Mouse (Mus musculus): Measurements from ENCODE around the gene Il6ra. TPM values are rescaled to one million over a fixed set of nuclear protein-coding genes. Genes with fewer than 3 reads are reported as not detected.

Gene Il6ra
- total and polyA plus RNA-seq, 2 experiments from 2014 or later: 1.1 to 2.0 TPM

- Histone ChIP-seq H3K4me3 (ENCODE audit: low read depth, low read length) (no peak overlapping the region), H3K4me1 (ENCODE audit: control insufficient read depth, insufficient read depth) (peaks cover 4% of the 10 kb centered on the region; the same call in 1 of the 2 replicates), H3K27me3 (ENCODE audit: control insufficient read depth, insufficient read depth, low read length) (peaks cover 5% of the 10 kb centered on the region), H3K27ac (ENCODE audit: low read depth) (no peak overlapping the region), H3K36me3 (replicated peaks; ENCODE audit: control insufficient read depth, insufficient read depth, low read length) (no peaks in the 10 kb centered on the region), H3K4me2 (ENCODE audit: low read depth, low read length) (no peak overlapping the region), H3K9ac (replicated peaks; ENCODE audit: low read depth, low read length) (no peak overlapping the region), H3K9me3 (replicated peaks; ENCODE audit: control insufficient read depth, low read length) (no peaks in the 10 kb centered on the region)
- ATAC-seq (ENCODE audit: insufficient read depth, low read depth): no peak
- no peak for DNase-seq (ENCODE audit: low spot score)
- no peak for TF ChIP-seq CTCF (IDR thresholded peaks at IDR 0.05; ENCODE audit: low read depth)
- no peak for TF ChIP-seq EP300 (IDR thresholded peaks at IDR 0.05; ENCODE audit: low read depth)
- WGBS: 52% methylated on average over 3 of the region's 3 CpGs
These were observed 4.4 kb upstream of the Il6ra start for GRCm38 (mm10) chr3:89917408-89917807.

DNA sequence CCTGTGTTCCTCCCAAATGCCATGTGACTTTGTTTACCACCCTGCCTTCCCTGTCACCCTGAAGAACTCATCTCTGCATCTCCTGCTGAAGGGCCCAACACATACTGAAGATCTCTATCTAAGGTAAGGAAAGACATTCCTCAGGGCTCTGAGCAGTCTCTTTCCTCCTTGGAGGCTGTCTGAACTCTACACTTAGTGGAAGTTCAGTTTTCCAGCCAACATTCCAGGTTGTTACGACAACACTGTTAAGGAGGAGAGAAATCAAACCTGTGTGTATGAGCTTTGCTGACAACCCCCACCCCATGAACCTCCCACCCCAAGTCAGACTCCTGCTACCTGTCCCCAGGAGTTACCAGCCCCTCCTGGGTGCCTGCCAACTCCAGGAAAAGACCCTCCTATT is 3.6 kb upstream of the Il6ra start:
- Histone ChIP-seq H3K4me1 (ENCODE audit: control insufficient read depth, insufficient read depth) (peaks cover 4% of the 10 kb centered on the region; the same call in 1 of the 2 replicates), H3K9me3 (replicated peaks; ENCODE audit: control insufficient read depth, low read length) (no peaks in the 10 kb centered on the region), H3K27me3 (ENCODE audit: control insufficient read depth, insufficient read depth, low read length) (peaks cover 10% of the 10 kb centered on the region), H3K4me2 (ENCODE audit: low read depth, low read length) (no peak overlapping the region), H3K36me3 (replicated peaks; ENCODE audit: control insufficient read depth, insufficient read depth, low read length) (no peaks in the 10 kb centered on the region), H3K9ac (replicated peaks; ENCODE audit: low read depth, low read length) (no peak overlapping the region), H3K27ac (ENCODE audit: low read depth) (no peak overlapping the region), H3K4me3 (ENCODE audit: low read depth, low read length) (no peak overlapping the region)
- ATAC-seq (ENCODE audit: insufficient read depth, low read depth) (no peak), DNase-seq (ENCODE audit: low spot score) (no peak)
- TF ChIP-seq CTCF (IDR thresholded peaks at IDR 0.05; ENCODE audit: low read depth): no peak
- TF ChIP-seq EP300 (IDR thresholded peaks at IDR 0.05; ENCODE audit: low read depth): no peak
- WGBS: 74% methylated on average over 1 of the region's 1 CpGs

GRCm38 (mm10) chr3:89914700-89915099 is 1.7 kb upstream of the Il6ra start:
- no peaks in the 10 kb centered on the region for H3K36me3 ChIP-seq (replicated peaks; ENCODE audit: control insufficient read depth, insufficient read depth, low read length)
- no peak overlapping the region for H3K9ac ChIP-seq (replicated peaks; ENCODE audit: low read depth, low read length)
- no peak overlapping the region for H3K4me2 ChIP-seq (ENCODE audit: low read depth, low read length)
- H3K27ac ChIP-seq (ENCODE audit: low read depth): no peak overlapping the region
- TF ChIP-seq CTCF (IDR thresholded peaks at IDR 0.05; ENCODE audit: low read depth): no peak
- no peaks in the 10 kb centered on the region for H3K9me3 ChIP-seq (replicated peaks; ENCODE audit: control insufficient read depth, low read length)
- peaks cover 4% of the 10 kb centered on the region; the same call in 1 of the 2 replicates for H3K4me1 ChIP-seq (ENCODE audit: control insufficient read depth, insufficient read depth)
- ATAC-seq (ENCODE audit: insufficient read depth, low read depth): no peak
- peaks cover 10% of the 10 kb centered on the region for H3K27me3 ChIP-seq (ENCODE audit: control insufficient read depth, insufficient read depth, low read length)
- no peak for DNase-seq (ENCODE audit: low spot score)
- no peak overlapping the region for H3K4me3 ChIP-seq (ENCODE audit: low read depth, low read length)
- WGBS: 63% methylated on average over 4 of the region's 4 CpGs

GRCm38 (mm10) chr3:89912108-89912542 is 871 bp downstream of the Il6ra start:
- DNase-seq (ENCODE audit: low spot score): no peak
- Histone ChIP-seq H3K4me1 (ENCODE audit: control insufficient read depth, insufficient read depth) (peaks cover 4% of the 10 kb centered on the region; the same call in 1 of the 2 replicates), H3K27me3 (ENCODE audit: control insufficient read depth, insufficient read depth, low read length) (peaks cover 13% of the 10 kb centered on the region), H3K27ac (ENCODE audit: low read depth) (no peak overlapping the region), H3K4me3 (ENCODE audit: low read depth, low read length) (no peak overlapping the region; the same call in 1 of the 2 replicates), H3K4me2 (ENCODE audit: low read depth, low read length) (peak overlapping the region; percentile 91), H3K9ac (replicated peaks; ENCODE audit: low read depth, low read length) (no peak overlapping the region), H3K9me3 (replicated peaks; ENCODE audit: control insufficient read depth, low read length) (no peaks in the 10 kb centered on the region), H3K36me3 (replicated peaks; ENCODE audit: control insufficient read depth, insufficient read depth, low read length) (no peaks in the 10 kb centered on the region)
- WGBS: 35% methylated on average over 6 of the region's 6 CpGs
- TF ChIP-seq CTCF (IDR thresholded peaks at IDR 0.05; ENCODE audit: low read depth): no peak
- no peak for TF ChIP-seq EP300 (IDR thresholded peaks at IDR 0.05; ENCODE audit: low read depth)
- ATAC-seq (ENCODE audit: insufficient read depth, low read depth): peak; percentile 5; the same call in 1 of the 2 replicates

GRCm38 (mm10) chr3:89911207-89911606 is 1.8 kb downstream of the Il6ra start:
- Histone ChIP-seq H3K27me3 (ENCODE audit: control insufficient read depth, insufficient read depth, low read length) (peaks cover 13% of the 10 kb centered on the region), H3K9ac (replicated peaks; ENCODE audit: low read depth, low read length) (no peak overlapping the region), H3K4me1 (ENCODE audit: control insufficient read depth, insufficient read depth) (peaks cover 4% of the 10 kb centered on the region; the same call in 1 of the 2 replicates), H3K27ac (ENCODE audit: low read depth) (no peak overlapping the region), H3K36me3 (replicated peaks; ENCODE audit: control insufficient read depth, insufficient read depth, low read length) (no peaks in the 10 kb centered on the region), H3K4me2 (ENCODE audit: low read depth, low read length) (no peak overlapping the region), H3K4me3 (ENCODE audit: low read depth, low read length) (no peak overlapping the region), H3K9me3 (replicated peaks; ENCODE audit: control insufficient read depth, low read length) (no peaks in the 10 kb centered on the region)
- DNase-seq (ENCODE audit: low spot score): no peak
- ATAC-seq (ENCODE audit: insufficient read depth, low read depth): no peak
- TF ChIP-seq CTCF (IDR thresholded peaks at IDR 0.05; ENCODE audit: low read depth): no peak
- no peak for TF ChIP-seq EP300 (IDR thresholded peaks at IDR 0.05; ENCODE audit: low read depth)
- 65% methylated on average over 3 of the region's 3 CpGs for WGBS
